Mouse (Mus musculus) brown adipose tissue, adult 24 weeks (tissue): Measurements from ENCODE around the gene Fsip1. TPM values are rescaled to one million over a fixed set of nuclear protein-coding genes. Genes with fewer than 3 reads are reported as not detected.

ENCODE experiments used
- H3K27ac ChIP-seq: fragments of 200-500 bp; replicated peaks from 2 replicates; pipeline ENCODE4 v1.5.1; 2012; ENCODE audit warnings: low read depth, mild to moderate bottlenecking, low read length
- H3K4me1 ChIP-seq: fragments of 200-500 bp; 2 replicates; pipeline ENCODE4 v1.6.1; 2012; ENCODE audit warnings: low read length, mixed read lengths; ENCODE audit not compliant: control insufficient read depth, insufficient read depth, insufficient read length
- H3K4me3 ChIP-seq: fragments of 200-500 bp; 2 replicates; pipeline ENCODE4 v1.5.1; 2012; ENCODE audit warnings: low read depth, mild to moderate bottlenecking, low read length, moderate library complexity; ENCODE audit not compliant: insufficient read depth
- polyA plus RNA-seq: library from polyadenylated mRNA; stranded (reverse); fragments of >200 nt; gene quantifications from 2 replicates; pipeline ENCODE4 v1.2.4, GENCODE M21; 2012; ENCODE audit not compliant: missing spikeins, insufficient read depth, insufficient read length

The Fsip1 gene
- polyA plus RNA-seq, 1 experiment, result not detected

DNA sequence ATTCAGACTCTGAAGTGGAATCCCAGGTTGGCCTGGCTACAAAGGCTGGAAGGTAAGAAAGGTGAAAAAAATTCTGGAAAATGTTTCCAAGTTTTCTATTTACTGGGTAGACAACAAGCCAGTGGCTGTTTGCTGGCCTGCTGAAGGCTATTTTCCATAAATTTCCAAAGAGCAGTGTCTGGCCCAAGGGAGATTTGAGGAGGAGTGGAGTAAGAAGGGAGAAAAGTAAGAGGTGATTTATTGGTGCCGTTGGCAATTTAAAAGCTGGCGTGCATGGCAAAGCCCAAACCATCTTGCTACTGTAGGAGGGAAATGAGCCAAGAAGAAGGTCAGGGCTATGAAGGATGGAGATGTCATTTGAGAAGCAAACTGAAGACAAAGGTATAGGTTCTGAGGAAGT is 171.1 kb downstream of the Fsip1 start:
- Histone ChIP-seq H3K4me1 (no peaks in the 10 kb centered on the region), H3K4me3 (no peak overlapping the region), H3K27ac (no peak overlapping the region)

- Histone ChIP-seq H3K4me3 (no peak overlapping the region), H3K4me1 (no peaks in the 10 kb centered on the region), H3K27ac (no peak overlapping the region)
Observed at GRCm38 (mm10) chr2:118084693-118085092, 172.1 kb downstream of the Fsip1 start.

GRCm38 (mm10) chr2:118083652-118084051 is 173.1 kb downstream of the Fsip1 start:
- H3K27ac ChIP-seq, result no peak overlapping the region

DNA sequence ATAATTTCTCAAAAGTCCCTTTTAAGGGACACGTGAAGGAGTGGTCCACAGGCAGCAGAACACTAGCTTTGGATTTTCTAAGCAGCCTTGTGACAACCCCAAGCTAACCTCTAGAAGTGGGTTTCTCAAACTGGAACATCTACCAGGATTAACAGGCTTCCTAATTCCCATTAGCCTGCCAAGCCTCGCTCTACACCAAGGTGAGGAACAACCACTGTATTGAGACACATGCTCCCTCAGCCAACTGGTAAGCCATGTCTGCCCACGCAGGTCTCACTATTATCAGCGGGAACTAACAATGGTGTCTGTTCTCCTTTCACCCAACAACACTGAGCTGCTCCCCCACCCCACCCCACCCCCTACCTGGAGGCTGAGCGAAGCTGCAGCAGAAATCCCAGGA is 175.2 kb downstream of the Fsip1 start:
- peaks cover 9% of the 10 kb centered on the region for H3K4me1 ChIP-seq
- H3K27ac ChIP-seq, result no peak overlapping the region
- H3K4me3 ChIP-seq, result no peak overlapping the region

More at GRCm38 (mm10) chr2:118083652-118084051, 173.1 kb downstream of the Fsip1 start:
- Histone ChIP-seq H3K4me3 (no peak overlapping the region), H3K4me1 (peaks cover 5% of the 10 kb centered on the region)

Other genes starting within 250 kb of the Fsip1 start
- gene Thbs1, start 145.1 kb downstream of the Fsip1 start, polyA plus RNA-seq, result 6.2 and 8.1 TPM in 2 replicates
- gene Gpr176, start 116.5 kb upstream of the Fsip1 start, polyA plus RNA-seq, result not detected in 2 replicates
- gene Eif2ak4, start 131.7 kb upstream of the Fsip1 start, polyA plus RNA-seq, result 4.5 and 5.7 TPM in 2 replicates
- 226 and 250 TPM in 2 replicates for gene Srp14, start 222.7 kb upstream of the Fsip1 start, polyA plus RNA-seq